Mouse (Mus musculus) limb, embryonic 13.5 days (tissue): ENCODE measurements around the gene Esf1. TPM values are rescaled to one million over a fixed set of nuclear protein-coding genes. Genes with fewer than 3 reads are reported as not detected.
"Not testable (repeated sequence)": the region's sequence is repeated elsewhere in the genome, so short reads cannot be mapped to it uniquely, and the experiment has no call there.

Source experiments
- ATAC-seq: fragments of 200-750 bp; cut with Nextera tagmentation; 2 replicates; pipeline ENCODE4 v1.8.0; 2017; ENCODE audit warnings: low read depth, moderate number of reproducible peaks, moderate TSS enrichment; ENCODE audit not compliant: low FRiP score
- H3K27ac ChIP-seq: fragments of 300-500 bp; sonication (generic); 2 replicates; pipeline ENCODE4 v1.5.1; 2015; ENCODE audit warnings: inconsistent platforms, mild to moderate bottlenecking, moderate library complexity
- H3K27me3 ChIP-seq: fragments of 300-500 bp; sonication (generic); 2 replicates; pipeline ENCODE4 v1.6.1; 2015; ENCODE audit warnings: mild to moderate bottlenecking, inconsistent platforms
- H3K36me3 ChIP-seq: fragments of 300-500 bp; sonication (generic); 2 replicates; pipeline ENCODE4 v1.6.1; 2015; ENCODE audit warnings: inconsistent platforms, mild to moderate bottlenecking, moderate library complexity
- H3K4me1 ChIP-seq: fragments of 300-500 bp; sonication (generic); 2 replicates; pipeline ENCODE4 v1.6.1; 2015; ENCODE audit warnings: inconsistent platforms
- H3K4me2 ChIP-seq: fragments of 300-500 bp; sonication (generic); replicated peaks from 2 replicates; pipeline ENCODE4 v1.6.1; 2015; ENCODE audit warnings: inconsistent platforms, mild to moderate bottlenecking, moderate library complexity
- H3K4me3 ChIP-seq: fragments of 300-500 bp; sonication (generic); 2 replicates; pipeline ENCODE4 v1.5.1; 2015; ENCODE audit warnings: moderate library complexity, mild to moderate bottlenecking, inconsistent platforms
- H3K9ac ChIP-seq: fragments of 300-500 bp; sonication (generic); 2 replicates; pipeline ENCODE4 v1.6.1; 2015; ENCODE audit warnings: mild to moderate bottlenecking, inconsistent platforms
- H3K9me3 ChIP-seq: fragments of 300-500 bp; sonication (generic); 2 replicates; pipeline ENCODE4 v1.6.1; 2016; ENCODE audit warnings: inconsistent platforms
- WGBS: fragments of 180-500 bp; shearing (Covaris S2); methylation state at CpG from one replicate; pipeline ENCODE4 v1.1.7; 2015; 5-methylcytosine and 5-hydroxymethylcytosine counted together
- polyA plus RNA-seq: library from polyadenylated mRNA; unstranded; fragments of >200 nt; fragmentation: Nextera tagmentation; extraction: Ambion mirVana; gene quantifications from 2 replicates; pipeline ENCODE4 v1.2.1, GENCODE M21; 2015

The Esf1 gene
- polyA plus RNA-seq, 1 experiment from 2014 or later: 27.3 TPM

GRCm38 (mm10) chr2:140159186-140159730, 11.1 kb downstream of the Esf1 start:
- Histone ChIP-seq H3K27me3 (no peaks in the 10 kb centered on the region), H3K9ac (no peak overlapping the region), H3K4me2 (no peak overlapping the region), H3K4me1 (no peaks in the 10 kb centered on the region), H3K9me3 (no peaks in the 10 kb centered on the region), H3K4me3 (no peak overlapping the region), H3K27ac (no peak overlapping the region), H3K36me3 (peaks cover 55% of the 10 kb centered on the region)
- 82% methylated on average over 3 of the region's 3 CpGs for WGBS
- no peak for ATAC-seq

DNA sequence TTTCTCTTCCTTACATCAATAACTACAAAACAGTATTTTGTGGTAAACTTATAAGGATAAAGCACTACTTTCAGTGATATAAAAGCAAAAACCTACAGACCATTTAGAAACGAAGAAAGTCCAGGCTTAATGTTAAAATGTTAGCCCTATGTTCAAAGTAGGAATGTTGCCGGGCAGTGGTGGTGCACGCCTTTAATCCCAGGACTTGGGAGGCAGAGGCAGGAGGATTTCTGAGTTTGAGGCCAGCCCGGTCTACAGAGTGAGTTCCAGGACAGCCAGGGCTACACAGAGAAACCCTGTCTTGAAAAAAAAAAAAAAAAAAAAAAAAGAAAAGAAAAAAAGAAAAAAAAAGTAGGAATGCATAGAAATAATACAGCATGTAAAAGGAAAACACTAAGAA, 18.6 kb downstream of the Esf1 start, which contains the start of gene Gm17374:
Gm17374 (plus strand) TSS at position 301 of the 400 bp plus-strand sequence.
- not testable (repeated sequence) for H3K9me3 ChIP-seq, ATAC-seq, H3K27me3 ChIP-seq, H3K4me2 ChIP-seq, H3K9ac ChIP-seq, H3K27ac ChIP-seq, H3K4me1 ChIP-seq, H3K4me3 ChIP-seq
- peaks cover 42% of the 10 kb centered on the region for H3K36me3 ChIP-seq
- WGBS: 92% methylated on average over 4 of the region's 4 CpGs

GRCm38 (mm10) chr2:140125516-140125915, 44.8 kb downstream of the Esf1 start:
- peaks cover 75% of the 10 kb centered on the region for H3K36me3 ChIP-seq
- 90% methylated on average over 2 of the region's 2 CpGs for WGBS
- ATAC-seq: no peak
- H3K9me3 ChIP-seq: no peaks in the 10 kb centered on the region
- no peaks in the 10 kb centered on the region for H3K27me3 ChIP-seq
- no peak overlapping the region for H3K4me3 ChIP-seq
- H3K4me1 ChIP-seq: no peaks in the 10 kb centered on the region
- no peak overlapping the region for H3K27ac ChIP-seq
- H3K9ac ChIP-seq: no peak overlapping the region
- no peak overlapping the region for H3K4me2 ChIP-seq

DNA sequence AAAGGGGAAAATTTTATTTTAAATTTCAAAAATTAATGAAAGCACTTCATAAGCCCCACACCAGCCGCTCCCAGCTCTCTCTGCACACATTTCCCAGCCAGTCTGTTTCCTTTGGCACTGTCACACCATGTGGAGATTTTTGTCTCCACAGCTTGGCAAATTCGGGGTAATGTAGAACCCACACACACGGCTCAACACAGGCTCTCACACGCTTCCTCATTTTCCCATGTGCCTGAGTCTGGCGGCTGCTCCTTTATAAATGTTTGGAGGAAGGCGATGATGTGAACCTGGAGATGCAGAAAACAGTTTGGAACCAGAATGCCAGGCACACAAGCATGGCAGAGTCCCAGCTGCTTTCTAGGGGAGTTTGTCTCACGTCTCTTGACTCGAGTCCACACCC, 56.5 kb downstream of the Esf1 start:
- Histone ChIP-seq H3K27ac (no peak overlapping the region), H3K4me2 (no peak overlapping the region), H3K9ac (no peak overlapping the region), H3K4me3 (no peak overlapping the region), H3K4me1 (no peaks in the 10 kb centered on the region), H3K36me3 (peaks cover 5% of the 10 kb centered on the region; the same call in 1 of the 2 replicates), H3K27me3 (no peaks in the 10 kb centered on the region), H3K9me3 (no peaks in the 10 kb centered on the region)
- 87% methylated on average over 8 of the region's 8 CpGs for WGBS
- no peak for ATAC-seq

GRCm38 (mm10) chr2:140108945-140109344, 61.4 kb downstream of the Esf1 start:
- WGBS: 41% methylated on average over 1 of the region's 1 CpGs
- H3K9ac ChIP-seq: no peak overlapping the region
- ATAC-seq: no peak

GRCm38 (mm10) chr2:140107641-140108040, 62.7 kb downstream of the Esf1 start:
- WGBS: 83% methylated on average over 4 of the region's 4 CpGs
- Histone ChIP-seq H3K9me3 (no peaks in the 10 kb centered on the region), H3K9ac (no peak overlapping the region), H3K4me3 (no peak overlapping the region), H3K27ac (no peak overlapping the region), H3K4me2 (no peak overlapping the region), H3K27me3 (no peaks in the 10 kb centered on the region), H3K36me3 (no peaks in the 10 kb centered on the region), H3K4me1 (no peaks in the 10 kb centered on the region)
- no peak for ATAC-seq

More at GRCm38 (mm10) chr2:140108945-140109344, 61.4 kb downstream of the Esf1 start:
- Histone ChIP-seq H3K4me3 (no peak overlapping the region), H3K4me1 (no peaks in the 10 kb centered on the region), H3K4me2 (no peak overlapping the region), H3K27me3 (no peaks in the 10 kb centered on the region), H3K36me3 (no peaks in the 10 kb centered on the region), H3K9me3 (no peaks in the 10 kb centered on the region), H3K27ac (no peak overlapping the region)

- no peak overlapping the region for H3K4me2 ChIP-seq
- H3K27me3 ChIP-seq: no peaks in the 10 kb centered on the region
- no peak overlapping the region for H3K4me3 ChIP-seq
- H3K9me3 ChIP-seq: no peaks in the 10 kb centered on the region
- H3K4me1 ChIP-seq: no peaks in the 10 kb centered on the region
- no peaks in the 10 kb centered on the region for H3K36me3 ChIP-seq
- no peak overlapping the region for H3K9ac ChIP-seq
- 52% methylated on average over 3 of the region's 3 CpGs for WGBS
- no peak overlapping the region for H3K27ac ChIP-seq
- no peak for ATAC-seq
Observed at GRCm38 (mm10) chr2:140104951-140105350, 65.4 kb downstream of the Esf1 start.

- Histone ChIP-seq H3K4me1 (no peaks in the 10 kb centered on the region), H3K36me3 (no peaks in the 10 kb centered on the region), H3K4me3 (no peak overlapping the region), H3K4me2 (no peak overlapping the region), H3K27ac (no peak overlapping the region), H3K9me3 (no peaks in the 10 kb centered on the region), H3K27me3 (no peaks in the 10 kb centered on the region), H3K9ac (no peak overlapping the region)
- 84% methylated on average over 3 of the region's 3 CpGs for WGBS
- no peak for ATAC-seq
Observed at GRCm38 (mm10) chr2:140100551-140101474, 69.6 kb downstream of the Esf1 start.

DNA sequence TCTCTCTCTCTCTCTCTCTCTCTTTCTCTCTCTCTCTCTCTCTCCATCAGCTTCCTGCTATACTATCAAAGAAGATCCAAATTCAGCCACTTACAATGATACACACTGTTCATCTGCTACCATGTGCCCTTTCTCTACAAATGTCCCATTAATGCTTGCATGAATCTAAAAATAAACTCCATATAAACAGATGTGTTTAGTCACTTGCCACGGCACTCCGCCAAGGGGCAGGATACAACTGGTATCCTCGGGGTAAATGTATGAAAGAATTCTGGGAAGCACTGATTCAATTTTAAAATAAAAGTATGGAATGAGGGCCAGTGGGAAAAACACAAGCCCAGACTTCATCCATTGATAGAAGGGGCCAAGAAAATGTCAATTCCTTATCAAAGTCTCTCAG, 70.4 kb downstream of the Esf1 start:
- H3K27ac ChIP-seq: no peak overlapping the region
- no peaks in the 10 kb centered on the region for H3K4me1 ChIP-seq
- H3K4me3 ChIP-seq: no peak overlapping the region
- no peaks in the 10 kb centered on the region for H3K9me3 ChIP-seq
- H3K9ac ChIP-seq: no peak overlapping the region
- H3K4me2 ChIP-seq: no peak overlapping the region
- H3K36me3 ChIP-seq: no peaks in the 10 kb centered on the region
- no peaks in the 10 kb centered on the region for H3K27me3 ChIP-seq
- WGBS: 88% methylated on average over 3 of the region's 3 CpGs
- no peak for ATAC-seq

DNA sequence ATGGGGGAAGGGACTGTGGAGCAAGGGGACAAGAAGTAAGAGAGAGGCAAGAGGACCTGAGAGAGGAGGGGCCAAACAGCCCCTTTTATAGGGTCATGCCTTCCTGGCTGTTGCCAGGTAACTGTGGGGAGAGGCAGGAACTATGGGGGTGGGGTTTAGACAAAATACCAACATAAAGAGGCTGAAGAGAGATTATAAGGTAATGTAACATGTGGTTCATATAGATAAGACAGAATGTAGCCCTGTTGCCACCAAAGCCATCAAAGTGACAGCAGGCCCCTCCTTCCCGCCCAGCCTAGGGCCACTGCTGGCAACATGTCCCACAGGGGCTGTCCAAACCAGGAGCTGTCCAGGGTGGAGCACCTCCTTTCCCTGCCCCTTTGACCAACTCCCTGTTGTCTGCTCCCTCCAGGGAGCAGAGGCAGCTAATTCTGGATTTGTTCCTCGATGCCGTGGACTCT, 73.2 kb downstream of the Esf1 start:
- no peak overlapping the region for H3K27ac ChIP-seq
- no peak overlapping the region for H3K4me2 ChIP-seq
- H3K4me3 ChIP-seq: no peak overlapping the region
- no peaks in the 10 kb centered on the region for H3K9me3 ChIP-seq
- 48% methylated on average over 3 of the region's 3 CpGs for WGBS
- no peak for ATAC-seq
- no peak overlapping the region for H3K9ac ChIP-seq
- H3K27me3 ChIP-seq: no peaks in the 10 kb centered on the region
- H3K36me3 ChIP-seq: no peaks in the 10 kb centered on the region
- no peaks in the 10 kb centered on the region for H3K4me1 ChIP-seq

DNA sequence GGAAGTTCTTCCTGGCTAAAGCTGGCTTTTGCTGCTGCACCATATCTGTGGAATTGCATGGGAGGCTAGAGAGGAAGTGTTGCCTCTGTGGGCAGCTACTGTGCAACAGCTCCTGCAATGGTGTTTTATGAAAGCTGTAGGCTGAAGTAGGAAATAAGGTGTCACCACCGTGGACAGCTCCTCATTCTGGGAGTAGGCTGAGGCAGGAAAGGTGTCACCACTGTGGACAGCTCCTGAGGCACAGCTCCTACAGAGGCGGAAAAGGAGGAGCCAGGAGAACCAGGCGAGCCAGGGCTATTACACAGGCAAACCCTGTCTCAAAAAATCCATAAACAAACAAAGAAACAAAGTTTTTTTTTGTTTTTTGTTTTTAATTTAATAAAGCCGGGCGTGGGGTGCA, 74.3 kb downstream of the Esf1 start:
- WGBS: 86% methylated on average over 5 of the region's 5 CpGs
- Histone ChIP-seq H3K9ac (no peak overlapping the region), H3K4me1 (no peaks in the 10 kb centered on the region), H3K36me3 (no peaks in the 10 kb centered on the region), H3K4me2 (no peak overlapping the region), H3K4me3 (no peak overlapping the region), H3K9me3 (no peaks in the 10 kb centered on the region), H3K27me3 (no peaks in the 10 kb centered on the region), H3K27ac (no peak overlapping the region)
- ATAC-seq: no peak

DNA sequence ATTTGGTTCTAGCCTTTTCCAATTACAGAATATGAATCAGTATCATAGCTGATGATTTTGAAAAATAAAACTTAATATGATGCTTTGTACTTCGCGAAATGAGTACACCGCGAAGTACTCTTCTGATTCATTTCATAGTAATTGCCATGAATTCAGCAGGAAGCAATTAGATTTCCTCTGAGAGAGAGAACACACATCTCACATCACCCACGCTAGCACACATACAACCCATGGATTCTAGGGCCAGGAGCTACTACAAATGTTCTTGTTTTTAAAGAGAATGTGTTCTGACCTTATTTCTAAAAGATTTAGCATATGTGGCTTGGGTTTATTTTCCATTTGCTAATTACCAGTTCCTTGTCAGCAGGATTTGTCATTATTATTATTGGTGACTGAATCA, 76.9 kb downstream of the Esf1 start:
- Histone ChIP-seq H3K9me3 (no peaks in the 10 kb centered on the region), H3K4me2 (no peak overlapping the region), H3K27ac (no peak overlapping the region), H3K4me3 (no peak overlapping the region), H3K27me3 (no peaks in the 10 kb centered on the region), H3K9ac (no peak overlapping the region), H3K4me1 (no peaks in the 10 kb centered on the region), H3K36me3 (no peaks in the 10 kb centered on the region)
- ATAC-seq: no peak
- 90% methylated on average over 5 of the region's 5 CpGs for WGBS
